ENCODE assay signal across 27 mouse cellular contexts in the genomic region with DNA sequence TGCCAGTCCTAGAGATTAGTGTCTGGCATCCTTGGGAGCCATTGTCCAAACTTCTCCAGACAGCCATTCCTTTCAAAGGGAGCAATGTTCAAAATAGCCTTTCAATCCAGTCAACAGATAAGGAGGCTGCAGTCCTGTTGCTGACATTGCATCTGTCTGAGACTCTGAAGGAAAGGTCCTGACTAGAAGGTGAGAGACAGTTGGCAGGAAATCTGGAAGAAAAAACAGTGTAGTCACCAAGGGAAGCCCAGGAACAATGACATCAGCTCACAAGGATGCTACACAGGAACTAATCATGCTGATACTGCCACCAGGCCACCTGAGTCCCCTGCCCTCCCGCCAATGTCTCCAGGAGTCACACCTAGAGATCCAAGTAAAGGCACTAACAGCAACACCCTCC. TPM values are rescaled to one million over a fixed set of nuclear protein-coding genes. Genes with fewer than 3 reads are reported as not detected.
DNase-seq lines count a peak whose midpoint lies in the region; ATAC-seq and TF ChIP-seq lines count a peak whose summit lies in the region.
"Had no signal": no experiment of that assay in that cellular context is flagged by ENCODE, and none has a peak within 500 bp of the region (broad histone marks: within the 10 kb centered on the region; RNA-seq: fewer than 3 reads in every experiment).

No protein-coding gene starts in this region.

- H3K27me3 ChIP-seq in heart, embryonic 11.5 days (ENCODE audit: control insufficient read depth, insufficient read depth, low read length): no peaks in the 10 kb centered on the region
- H3K27me3 ChIP-seq in heart, embryonic 10.5 days (ENCODE audit: insufficient read depth, poor library complexity, severe bottlenecking): no peaks in the 10 kb centered on the region
- no peaks in the 10 kb centered on the region for H3K27me3 ChIP-seq in intestine, postnatal 0 days (replicated peaks; ENCODE audit: control insufficient read depth, insufficient read depth, low read length)
- no peaks in the 10 kb centered on the region for H3K27me3 ChIP-seq in intestine, embryonic 15.5 days (replicated peaks)
- H3K27me3 ChIP-seq: CH12.LX, Patski had no signal

- no peaks in the 10 kb centered on the region for H3K9me3 ChIP-seq in heart, embryonic 11.5 days (replicated peaks; ENCODE audit: control insufficient read depth, low read length)
- no peaks in the 10 kb centered on the region for H3K9me3 ChIP-seq in heart, embryonic 10.5 days
- no peaks in the 10 kb centered on the region for H3K9me3 ChIP-seq in intestine, postnatal 0 days (ENCODE audit: control insufficient read depth)
- H3K9me3 ChIP-seq in intestine, embryonic 15.5 days: no peaks in the 10 kb centered on the region
- H3K9me3 ChIP-seq: G1E had no signal

- 29% methylated on average over 1 of the region's 1 CpGs for WGBS in heart, embryonic 11.5 days (ENCODE audit: insufficient replicate concordance)
- 25% methylated on average over 1 of the region's 1 CpGs for WGBS in heart, embryonic 10.5 days
- WGBS in intestine, postnatal 0 days: 70% methylated on average over 1 of the region's 1 CpGs
- WGBS in intestine, embryonic 15.5 days: 73% methylated on average over 1 of the region's 1 CpGs

- H3K4me1 ChIP-seq in heart, embryonic 11.5 days (ENCODE audit: control insufficient read depth, insufficient read depth, low read length): peaks cover 5% of the 10 kb centered on the region; the same call in 1 of the 2 replicates
- H3K4me1 ChIP-seq in heart, embryonic 10.5 days: peaks cover 11% of the 10 kb centered on the region; the same call in 1 of the 2 replicates
- no peaks in the 10 kb centered on the region for H3K4me1 ChIP-seq in intestine, postnatal 0 days (replicated peaks; ENCODE audit: control insufficient read depth, insufficient read depth, low read length)
- no peaks in the 10 kb centered on the region for H3K4me1 ChIP-seq in intestine, embryonic 15.5 days (replicated peaks)

- H3K36me3 ChIP-seq in heart, embryonic 11.5 days (ENCODE audit: control insufficient read depth, insufficient read depth, low read length): no peaks in the 10 kb centered on the region
- H3K36me3 ChIP-seq in heart, embryonic 10.5 days: no peaks in the 10 kb centered on the region
- H3K36me3 ChIP-seq in intestine, postnatal 0 days (ENCODE audit: control insufficient read depth, insufficient read depth): no peaks in the 10 kb centered on the region
- H3K36me3 ChIP-seq in intestine, embryonic 15.5 days: no peaks in the 10 kb centered on the region
- H3K36me3 ChIP-seq: G1E had no signal

- H3K4me2 ChIP-seq in heart, embryonic 11.5 days: no peak overlapping the region
- H3K4me2 ChIP-seq in intestine, postnatal 0 days (replicated peaks; ENCODE audit: low read depth): no peak overlapping the region
- no peak overlapping the region for H3K4me2 ChIP-seq in intestine, embryonic 15.5 days (replicated peaks)

- peak; percentile 39 for DNase-seq in heart, adult 11 months
- DNase-seq in heart, embryonic 10.5 days (ENCODE audit: low spot score): peak; percentile 58
- no peak for DNase-seq in heart, adult 8-10 months (ENCODE audit: low spot score)
- DNase-seq: adrenal gland, adult 2 months; adrenal gland, adult 8-10 months; adrenal gland, postnatal 10 days; adrenal gland, postnatal 14 days; adrenal gland, postnatal 25 days; adrenal gland, postnatal 36 days; B cell, adult 2 months; cerebellum, adult 11 months; cerebellum, adult 11-12 months; cerebellum, adult 18-20 months had no signal

- H3K9ac ChIP-seq in heart, embryonic 11.5 days (ENCODE audit: low read depth, low read length): no peak overlapping the region
- no peak overlapping the region for H3K9ac ChIP-seq in intestine, postnatal 0 days (ENCODE audit: low read depth, low read length)
- no peak overlapping the region for H3K9ac ChIP-seq in intestine, embryonic 15.5 days

- H3K4me3 ChIP-seq in heart, embryonic 11.5 days (ENCODE audit: low read depth, low read length): no peak overlapping the region
- no peak overlapping the region for H3K4me3 ChIP-seq in heart, embryonic 10.5 days
- H3K4me3 ChIP-seq in intestine, postnatal 0 days (ENCODE audit: low read depth, low read length): no peak overlapping the region
- H3K4me3 ChIP-seq in intestine, embryonic 15.5 days (replicated peaks): no peak overlapping the region

- no peak for ATAC-seq in heart, embryonic 11.5 days (replicated peaks; ENCODE audit: insufficient number of reproducible peaks, low FRiP score, low TSS enrichment)
- peak; percentile 74 for ATAC-seq in intestine, postnatal 0 days
- ATAC-seq in intestine, embryonic 15.5 days: no peak
- ATAC-seq: activated CD4-positive, CD25-positive, alpha-beta regulatory T cell, adult 4 months; CD4-positive, CD25-positive, alpha-beta regulatory T cell, adult 4 months; Patski had no signal

- no peak overlapping the region for H3K27ac ChIP-seq in heart, embryonic 11.5 days (ENCODE audit: low read depth, low read length)
- H3K27ac ChIP-seq in heart, embryonic 10.5 days: no peak overlapping the region
- no peak overlapping the region for H3K27ac ChIP-seq in intestine, postnatal 0 days (ENCODE audit: low read depth, low read length)
- H3K27ac ChIP-seq in intestine, embryonic 15.5 days: no peak overlapping the region

- TF ChIP-seq CTCF in intestine, postnatal 0 days (IDR thresholded peaks at IDR 0.05; ENCODE audit: low read depth): no peak

RNA-seq across cellular contexts. Expression of gene Gm47996, which starts 13.4 kb away (rescaled TPM):
- 0.70 TPM in 1 of 2 replicates, not detected in the other for polyA plus RNA-seq in heart, embryonic 11.5 days (2014; fragmentation: Nextera tagmentation; extraction: Ambion mirVana)
- polyA plus RNA-seq in heart, embryonic 10.5 days (2016; fragmentation: Nextera tagmentation; extraction: Ambion mirVana): 0.18 TPM in 1 of 2 replicates, not detected in the other
- total RNA-seq in heart, adult 8-10 months (2022): not detected
- polyA plus RNA-seq in intestine, postnatal 0 days (2015; fragmentation: Nextera tagmentation; extraction: Ambion mirVana): not detected in 2 replicates
- polyA plus RNA-seq in intestine, embryonic 15.5 days (2015; fragmentation: Nextera tagmentation; extraction: Ambion mirVana): not detected in 2 replicates
- total RNA-seq: adrenal gland, adult 18-20 months; adrenal gland, adult 2 months; adrenal gland, adult 8-10 months; adrenal gland, postnatal 10 days; adrenal gland, postnatal 14 days; adrenal gland, postnatal 25 days; adrenal gland, postnatal 36 days; adrenal gland, postnatal 4 days; CH12.LX; MEL had no signal
- polyA plus RNA-seq: activated CD4-positive, CD25-positive, alpha-beta regulatory T cell, adult 4 months; adrenal gland, adult 2 months; C2C12; CD4-positive, CD25-positive, alpha-beta regulatory T cell, adult 4 months; Patski had no signal

RNA-seq across cellular contexts. Expression of gene 3110040M04Rik, which starts 19.5 kb away (rescaled TPM):
- 0.68 and 1.1 TPM in 2 replicates for polyA plus RNA-seq in heart, embryonic 11.5 days (2014; fragmentation: Nextera tagmentation; extraction: Ambion mirVana)
- polyA plus RNA-seq in heart, embryonic 10.5 days (2016; fragmentation: Nextera tagmentation; extraction: Ambion mirVana): 0.55 TPM in 1 of 2 replicates, not detected in the other
- not detected for total RNA-seq in heart, adult 8-10 months (2022)
- not detected in 2 replicates for polyA plus RNA-seq in intestine, postnatal 0 days (2015; fragmentation: Nextera tagmentation; extraction: Ambion mirVana)
- 0.24 TPM in 1 of 2 replicates, not detected in the other for polyA plus RNA-seq in intestine, embryonic 15.5 days (2015; fragmentation: Nextera tagmentation; extraction: Ambion mirVana)
- total RNA-seq: adrenal gland, adult 18-20 months; adrenal gland, adult 2 months; adrenal gland, adult 8-10 months; adrenal gland, postnatal 10 days; adrenal gland, postnatal 14 days; adrenal gland, postnatal 25 days; adrenal gland, postnatal 36 days; adrenal gland, postnatal 4 days; CH12.LX had no signal
- polyA plus RNA-seq: activated CD4-positive, CD25-positive, alpha-beta regulatory T cell, adult 4 months; adrenal gland, adult 2 months; brain, embryonic 14.5 days; C2C12; CD4-positive, CD25-positive, alpha-beta regulatory T cell, adult 4 months; Patski had no signal

RNA-seq across cellular contexts. Expression of gene Gm47995, which starts 25.1 kb away (rescaled TPM):
- polyA plus RNA-seq in heart, embryonic 11.5 days (2014; fragmentation: Nextera tagmentation; extraction: Ambion mirVana): 0.90 and 1.4 TPM in 2 replicates
- 0.33 and 0.62 TPM in 2 replicates for polyA plus RNA-seq in heart, embryonic 10.5 days (2016; fragmentation: Nextera tagmentation; extraction: Ambion mirVana)
- not detected for total RNA-seq in heart, adult 8-10 months (2022)
- not detected in 2 replicates for polyA plus RNA-seq in intestine, postnatal 0 days (2015; fragmentation: Nextera tagmentation; extraction: Ambion mirVana)
- polyA plus RNA-seq in intestine, embryonic 15.5 days (2015; fragmentation: Nextera tagmentation; extraction: Ambion mirVana): not detected in 2 replicates
- total RNA-seq: adrenal gland, adult 18-20 months; adrenal gland, adult 2 months; adrenal gland, adult 8-10 months; adrenal gland, postnatal 10 days; adrenal gland, postnatal 14 days; adrenal gland, postnatal 25 days; adrenal gland, postnatal 36 days; adrenal gland, postnatal 4 days; CH12.LX; MEL had no signal
- polyA plus RNA-seq: activated CD4-positive, CD25-positive, alpha-beta regulatory T cell, adult 4 months; adrenal gland, adult 2 months; brain, embryonic 14.5 days; CD4-positive, CD25-positive, alpha-beta regulatory T cell, adult 4 months; Patski had no signal

RNA-seq across cellular contexts. Expression of gene Gm8947, which starts 31.2 kb away (rescaled TPM):
- polyA plus RNA-seq in heart, embryonic 11.5 days (2014; fragmentation: Nextera tagmentation; extraction: Ambion mirVana): 0.48 and 1.2 TPM in 2 replicates
- polyA plus RNA-seq in heart, embryonic 10.5 days (2016; fragmentation: Nextera tagmentation; extraction: Ambion mirVana): 0.46 and 0.51 TPM in 2 replicates
- total RNA-seq in heart, adult 8-10 months (2022): not detected
- not detected in 2 replicates for polyA plus RNA-seq in intestine, postnatal 0 days (2015; fragmentation: Nextera tagmentation; extraction: Ambion mirVana)
- polyA plus RNA-seq in intestine, embryonic 15.5 days (2015; fragmentation: Nextera tagmentation; extraction: Ambion mirVana): 0.18 and 0.24 TPM in 2 replicates
- total RNA-seq: adrenal gland, adult 18-20 months; adrenal gland, adult 2 months; adrenal gland, adult 8-10 months; adrenal gland, postnatal 10 days; adrenal gland, postnatal 14 days; adrenal gland, postnatal 25 days; adrenal gland, postnatal 36 days had no signal
- polyA plus RNA-seq: activated CD4-positive, CD25-positive, alpha-beta regulatory T cell, adult 4 months; adrenal gland, adult 2 months; brain, embryonic 14.5 days; CD4-positive, CD25-positive, alpha-beta regulatory T cell, adult 4 months; Patski had no signal

RNA-seq across cellular contexts. Expression of gene Gm47985, which starts 41.0 kb away (rescaled TPM):
- polyA plus RNA-seq in heart, embryonic 11.5 days (2014; fragmentation: Nextera tagmentation; extraction: Ambion mirVana): 2.1 and 3.4 TPM in 2 replicates
- polyA plus RNA-seq in heart, embryonic 10.5 days (2016; fragmentation: Nextera tagmentation; extraction: Ambion mirVana): 0.93 and 1.5 TPM in 2 replicates
- 1 to 10 TPM in 1 of 4 experiments, under 1 TPM in 2, not detected in 1; 0.60 to 1.2 (median 0.63) TPM for total RNA-seq in heart, adult 8-10 months (2022)
- 0.08 TPM in 1 of 2 replicates, not detected in the other for polyA plus RNA-seq in intestine, postnatal 0 days (2015; fragmentation: Nextera tagmentation; extraction: Ambion mirVana)
- polyA plus RNA-seq in intestine, embryonic 15.5 days (2015; fragmentation: Nextera tagmentation; extraction: Ambion mirVana): not detected in 2 replicates
- total RNA-seq: adrenal gland, adult 18-20 months; adrenal gland, adult 2 months; adrenal gland, adult 8-10 months; adrenal gland, postnatal 10 days; adrenal gland, postnatal 14 days; adrenal gland, postnatal 25 days; adrenal gland, postnatal 36 days; adrenal gland, postnatal 4 days; CH12.LX; ES-E14 had no signal
- polyA plus RNA-seq: activated CD4-positive, CD25-positive, alpha-beta regulatory T cell, adult 4 months; adrenal gland, adult 2 months; brain, embryonic 14.5 days; CD4-positive, CD25-positive, alpha-beta regulatory T cell, adult 4 months; Patski had no signal
